Mouse (Mus musculus) megakaryocyte, adult 5-6 weeks (primary cell): ENCODE results near the gene Ccdc13. TPM values are rescaled to one million over a fixed set of nuclear protein-coding genes. Genes with fewer than 3 reads are reported as not detected.

Source experiments
- ATAC-seq: 2 replicates; pipeline ENCODE4 v1.8.0; 2016; ENCODE audit warnings: mild to moderate bottlenecking, inconsistent platforms; ENCODE audit not compliant: poor library complexity, severe bottlenecking
- total RNA-seq, 2 experiments: library from RNA; stranded (forward) in 1 of 2; stranded (reverse) in 1 of 2; fragments of 153-499, 151-499 nt in 1 of 2; fragments of 221-1000, 200-1000 nt in 1 of 2; gene quantifications; 2 replicates each; pipeline versions ENCODE4 v1.2.3 to v1.2.4; 2015 to 2017

Gene Ccdc13
- total RNA-seq, 2 experiments from 2014 or later, result not detected

DNA sequence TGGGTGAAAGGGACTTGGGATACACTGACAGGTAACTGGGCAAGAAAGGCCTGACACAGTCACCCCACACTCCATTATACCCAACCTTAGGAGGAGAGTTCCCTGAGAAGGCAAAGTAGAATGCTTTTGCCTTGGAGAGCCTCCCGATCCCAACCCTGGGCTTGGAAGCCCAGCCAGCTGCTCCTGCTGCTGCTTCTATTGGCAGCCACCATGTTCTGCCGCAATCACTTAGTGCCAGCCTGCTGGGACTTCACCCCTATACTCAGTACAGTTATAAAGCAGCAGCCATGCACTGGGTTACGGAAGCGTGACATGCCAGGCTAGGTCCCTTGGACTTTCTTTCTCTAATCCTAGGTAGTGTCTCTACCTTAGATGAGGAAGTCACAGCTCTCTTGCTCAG, 7.9 kb upstream of the Ccdc13 start:
- ATAC-seq, result no peak

DNA sequence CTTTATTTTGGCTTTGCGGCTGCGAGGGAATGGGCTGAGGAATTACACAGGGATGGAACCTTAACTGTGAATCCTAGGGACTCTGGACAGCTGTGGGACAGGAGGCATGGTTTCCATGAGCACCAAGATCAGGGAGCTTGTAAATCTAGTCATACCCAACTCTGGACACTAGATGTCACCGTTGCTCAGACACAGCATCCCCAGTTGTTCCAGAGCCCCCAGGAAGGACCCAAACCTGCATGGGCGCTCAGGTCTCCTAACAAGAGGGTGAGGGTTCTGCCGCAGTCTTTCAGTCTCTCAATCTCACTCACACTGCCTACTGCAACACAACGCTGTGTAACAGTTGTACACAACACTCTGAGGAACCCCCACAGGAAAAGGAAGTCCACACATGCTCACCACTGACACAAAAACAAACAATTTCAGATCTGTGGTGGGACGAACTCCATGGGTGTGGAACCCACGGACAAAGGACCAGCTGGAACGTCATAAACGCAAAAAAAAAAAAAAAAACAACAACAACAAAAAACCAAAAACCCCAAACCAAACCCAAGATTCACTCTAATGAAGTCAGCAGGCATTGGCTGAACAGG, 7.4 kb upstream of the Ccdc13 start:
- ATAC-seq, result peak; percentile 77

DNA sequence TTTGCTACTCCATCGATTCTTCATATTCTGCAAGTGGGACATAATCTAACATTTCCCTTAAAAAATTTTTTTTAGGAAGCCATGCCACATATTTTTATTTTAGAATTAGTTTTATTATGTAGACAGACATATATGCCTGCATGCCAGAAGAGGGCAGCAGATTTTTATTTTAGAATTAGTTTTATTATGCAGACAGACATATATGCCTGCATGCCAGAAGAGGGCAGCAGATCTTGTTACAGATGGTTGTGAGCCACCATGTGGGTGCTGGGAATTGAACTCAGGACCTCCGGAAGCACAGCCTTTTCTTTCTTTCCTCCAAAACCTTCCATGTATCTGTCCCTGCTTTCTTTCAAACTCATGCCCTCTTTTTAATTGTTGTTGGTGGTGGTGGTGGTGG, 3.7 kb upstream of the Ccdc13 start:
- ATAC-seq, result no peak

DNA sequence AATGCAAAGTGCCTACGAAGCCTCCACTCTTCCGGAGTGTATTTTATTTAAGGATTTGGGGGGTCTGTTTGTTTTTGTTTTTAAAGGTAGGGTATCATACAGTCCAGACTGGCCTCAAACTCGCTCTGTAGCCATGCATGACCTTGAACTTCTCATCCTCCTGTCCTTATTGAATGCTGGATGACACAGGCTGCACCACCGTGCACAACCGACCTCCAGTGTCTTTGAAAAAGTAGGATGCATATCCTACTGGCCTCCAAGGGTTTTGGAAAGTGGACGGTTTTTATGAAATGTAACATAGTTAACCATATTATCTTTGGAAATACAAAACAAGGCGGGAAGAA, 333 bp upstream of the Ccdc13 start:
- no peak for ATAC-seq

DNA sequence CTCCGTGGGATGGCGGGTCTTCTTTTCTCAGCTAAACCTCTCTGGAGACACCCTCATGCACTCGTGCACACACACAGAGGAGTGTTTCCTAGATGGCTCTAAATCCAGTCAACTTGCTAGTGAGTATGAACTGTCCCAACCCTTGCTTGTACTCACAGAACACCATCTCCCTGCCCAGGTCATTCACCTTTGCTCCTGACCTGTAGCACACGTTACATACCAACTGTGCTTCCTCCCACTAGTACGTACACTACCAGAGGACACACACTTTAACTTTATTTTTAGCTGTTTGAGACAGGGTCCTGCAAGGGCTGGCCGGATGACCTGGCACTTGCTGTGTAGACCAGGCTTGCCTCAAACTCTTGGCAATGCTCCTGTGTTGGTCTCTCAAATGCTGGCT, 1.3 kb downstream of the Ccdc13 start:
- no peak for ATAC-seq

DNA sequence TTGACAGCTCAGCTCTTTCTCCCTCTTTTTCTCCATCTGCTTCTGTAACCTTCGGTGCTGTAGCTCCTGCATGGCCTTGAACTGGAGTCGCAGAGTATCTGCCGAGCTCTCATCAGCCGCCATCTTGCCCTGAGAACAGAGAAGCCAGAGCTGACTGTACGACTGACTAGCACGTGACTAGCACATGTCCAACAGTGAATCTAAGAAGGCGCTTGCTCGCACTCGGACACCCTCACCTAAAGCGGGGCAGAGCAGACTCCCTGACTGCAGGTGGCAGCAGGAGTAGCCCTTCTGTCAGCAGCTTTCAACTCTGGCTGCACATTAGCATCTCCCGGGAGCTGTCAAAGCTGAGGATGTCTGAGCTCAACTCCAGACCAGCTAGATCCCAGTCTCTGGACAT, 5.4 kb downstream of the Ccdc13 start:
- ATAC-seq, result no peak

DNA sequence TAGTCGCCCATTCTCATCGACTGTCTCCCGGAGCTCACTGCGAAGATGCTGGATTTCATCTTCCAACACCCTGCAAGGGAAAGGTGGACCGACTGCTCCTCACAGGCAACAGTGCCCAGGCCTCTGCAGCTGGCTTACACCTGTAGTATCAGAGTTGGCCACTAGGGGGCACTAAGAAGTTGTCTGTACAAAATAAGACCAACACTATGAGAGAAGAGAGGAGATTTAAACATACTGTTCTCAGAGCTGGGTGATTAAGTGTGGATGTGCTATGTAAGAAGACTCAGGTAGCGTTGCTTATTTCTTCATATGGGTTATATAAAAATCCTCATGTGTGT, 8.3 kb downstream of the Ccdc13 start:
- ATAC-seq, result peak; percentile 77

DNA sequence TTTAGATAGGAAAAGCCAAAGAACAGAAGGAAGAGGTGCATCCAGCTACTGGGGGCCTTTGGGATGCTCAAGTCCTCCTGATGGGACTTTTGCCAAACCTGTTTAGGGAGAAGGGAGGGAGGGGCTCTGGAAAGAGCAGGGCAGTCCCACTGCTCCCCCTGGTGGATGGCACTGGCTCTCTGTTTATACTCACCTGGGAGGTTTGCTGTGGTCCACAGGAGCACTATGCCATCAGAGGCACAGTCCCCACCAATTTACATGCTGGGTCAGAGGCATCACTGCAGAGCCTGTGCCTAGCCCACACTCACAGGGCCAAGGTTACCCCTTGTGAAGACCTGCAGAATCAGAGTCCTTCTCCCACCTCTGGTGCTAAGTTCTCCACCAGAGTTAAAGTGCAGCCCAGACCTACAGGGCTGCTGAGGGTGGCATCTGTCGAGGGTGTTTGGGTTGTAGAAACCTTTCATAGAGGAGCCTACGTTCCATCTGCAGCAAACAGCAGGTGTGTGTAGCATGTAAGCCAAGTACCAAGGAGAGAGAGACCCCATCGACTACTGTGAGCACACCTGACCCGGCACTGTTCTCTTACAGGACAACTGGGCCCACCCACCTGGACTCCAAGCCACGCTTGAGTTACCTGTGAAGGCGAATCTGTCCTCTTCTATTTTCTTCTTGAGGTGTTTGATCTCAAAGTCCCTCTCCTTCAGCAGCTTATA, 8.9 kb downstream of the Ccdc13 start:
- no peak for ATAC-seq

DNA sequence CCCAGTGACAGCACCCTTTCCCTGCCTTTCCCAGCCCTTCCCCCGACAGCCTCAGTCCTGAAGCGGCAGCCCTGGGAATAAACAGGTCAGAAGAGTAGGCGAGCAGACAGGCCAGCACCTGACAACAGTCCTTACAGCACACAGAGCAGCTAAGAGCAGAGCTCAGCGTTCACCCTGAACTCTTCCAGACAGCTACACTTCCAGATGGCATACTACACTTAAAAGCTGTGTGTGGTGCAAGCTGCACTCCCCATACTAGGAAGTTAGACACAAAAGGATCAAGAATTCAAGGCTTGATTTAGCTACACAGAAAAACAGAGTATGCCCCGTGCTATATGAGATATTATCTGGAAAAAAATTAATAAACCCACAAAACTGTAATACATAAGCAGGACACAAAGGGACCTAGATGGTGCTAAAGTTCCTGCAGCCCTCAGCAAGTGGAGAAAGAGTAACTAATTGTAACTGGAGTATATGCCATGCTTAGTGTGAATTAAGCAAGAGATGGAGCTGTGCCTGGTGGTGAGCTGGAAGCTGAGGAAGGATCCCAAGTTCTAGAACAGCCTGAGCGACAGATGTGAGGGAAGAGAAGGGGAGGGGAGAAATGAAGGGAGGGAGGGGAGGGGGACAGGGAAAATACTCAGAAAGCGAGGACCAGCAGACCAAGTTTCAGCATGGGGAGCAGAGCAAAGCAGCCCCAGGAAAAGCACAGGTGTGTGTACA, 9.8 kb downstream of the Ccdc13 start:
- no peak for ATAC-seq

DNA sequence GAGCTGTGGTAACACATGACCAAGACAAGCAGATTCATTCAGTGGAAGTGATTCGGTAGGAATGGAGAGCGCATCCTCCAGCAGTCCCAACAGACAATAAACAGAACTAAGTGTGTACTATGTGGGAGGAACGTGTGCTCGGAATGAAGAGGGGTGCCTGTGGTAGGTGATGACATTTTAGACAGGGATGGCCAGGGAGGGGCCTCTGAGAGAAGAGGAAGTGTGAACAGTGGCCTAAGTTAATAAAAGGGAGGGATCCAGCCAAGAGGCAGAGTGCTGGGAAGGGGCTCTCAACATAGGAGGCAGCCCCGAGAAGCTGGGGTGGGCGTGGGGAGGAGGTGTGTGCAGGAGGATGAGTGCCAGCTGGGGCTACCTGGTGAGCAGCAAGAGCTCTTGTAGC, 10.9 kb downstream of the Ccdc13 start:
- ATAC-seq, result peak; percentile 74

DNA sequence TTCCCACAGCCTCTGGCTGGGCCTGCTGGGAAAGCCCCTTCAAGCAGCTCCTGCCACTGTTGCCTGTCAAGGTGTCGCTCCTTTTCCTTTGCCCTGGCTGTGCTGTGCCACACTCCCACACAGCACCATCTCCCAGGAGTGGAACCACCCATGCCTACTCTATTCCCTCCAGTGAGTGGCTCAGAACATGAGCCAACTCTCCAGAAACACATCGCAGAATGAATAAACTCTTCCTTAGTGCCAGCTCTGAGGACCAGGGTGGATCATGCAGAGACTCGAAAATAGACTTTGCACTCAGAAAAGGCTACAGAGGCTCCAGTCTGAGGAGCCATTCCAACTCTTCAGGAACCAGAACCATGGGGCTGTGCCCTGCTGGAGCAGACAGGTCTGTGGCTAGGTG, 12.9 kb downstream of the Ccdc13 start:
- ATAC-seq, result no peak

DNA sequence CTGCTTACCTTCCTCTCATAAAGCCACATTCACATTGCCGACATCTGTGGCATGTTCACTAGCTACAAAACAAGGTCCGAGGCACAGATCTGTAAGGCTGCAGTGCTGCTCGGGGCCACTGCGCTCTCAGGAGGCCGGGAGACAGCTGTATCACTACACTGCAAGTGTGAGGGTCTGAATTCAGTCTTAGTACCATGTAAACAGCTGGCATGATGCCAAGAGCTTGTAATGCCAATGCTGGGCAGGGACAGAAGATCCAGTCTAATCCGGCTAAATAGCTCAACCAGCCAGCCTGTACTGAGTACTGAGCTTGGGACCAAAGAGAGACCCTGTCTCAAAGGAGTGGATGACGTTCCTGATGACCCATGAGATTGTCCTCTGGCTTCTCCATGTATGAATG, 15.3 kb downstream of the Ccdc13 start:
- no peak for ATAC-seq

DNA sequence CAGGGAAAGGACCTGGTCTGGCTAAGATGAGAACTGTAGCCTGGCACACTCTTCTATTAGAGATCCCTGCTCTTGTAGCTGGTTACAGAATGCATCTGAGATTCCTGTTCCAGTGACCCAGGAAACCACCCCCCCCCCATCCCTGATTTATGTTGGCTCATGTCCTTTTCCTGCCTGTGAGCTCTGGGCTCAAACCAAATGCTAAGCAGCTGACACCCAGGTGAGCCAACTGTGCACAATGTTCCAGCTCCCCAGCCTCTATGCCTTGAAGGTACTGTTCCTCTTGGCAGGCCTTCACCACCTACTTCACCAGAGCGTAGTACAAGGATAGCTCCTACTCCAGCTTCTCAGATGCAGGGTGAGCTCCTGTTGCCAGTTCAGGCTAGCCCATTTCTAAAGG, 16.2 kb downstream of the Ccdc13 start:
- no peak for ATAC-seq

DNA sequence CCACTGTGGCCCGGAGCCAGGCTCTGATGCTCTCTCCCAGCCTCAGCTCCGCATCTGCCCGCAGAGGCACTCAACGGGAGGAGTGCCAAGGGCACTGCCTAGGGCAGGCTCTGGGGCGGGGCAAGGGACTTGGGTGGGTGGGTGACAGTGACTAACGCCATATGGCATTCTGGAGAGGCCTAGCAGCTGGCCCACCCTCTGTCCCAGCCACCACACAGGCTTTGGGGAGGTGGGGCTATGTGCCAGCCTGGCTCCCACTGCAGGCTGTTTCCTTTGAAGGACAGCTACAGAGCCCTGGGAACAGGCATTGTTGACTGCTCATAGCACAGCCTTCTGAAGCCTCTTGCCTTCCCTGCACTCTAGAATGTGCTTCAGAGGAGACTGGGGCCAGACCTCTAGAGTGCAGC, 16.7 kb downstream of the Ccdc13 start:
- ATAC-seq, result no peak

DNA sequence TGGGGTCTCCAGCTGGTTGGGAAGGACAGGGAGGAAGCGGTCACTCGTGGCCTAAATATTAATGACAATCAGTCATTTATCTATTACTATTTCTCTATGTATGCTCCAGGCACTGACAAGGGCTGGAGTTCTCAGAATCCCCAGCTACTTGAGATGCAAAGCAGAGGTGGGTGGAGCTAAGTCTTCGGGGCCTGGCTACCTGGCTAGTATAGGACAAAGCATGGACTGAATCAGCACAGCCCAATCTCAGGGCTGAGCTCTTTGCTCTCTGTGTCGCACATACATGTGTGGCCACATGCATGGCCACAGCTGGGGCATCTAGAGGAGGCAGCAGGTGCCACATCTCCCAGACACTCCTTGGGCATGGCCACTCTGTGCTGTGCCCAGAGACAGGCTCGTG, 18.5 kb downstream of the Ccdc13 start:
- ATAC-seq, result no peak

DNA sequence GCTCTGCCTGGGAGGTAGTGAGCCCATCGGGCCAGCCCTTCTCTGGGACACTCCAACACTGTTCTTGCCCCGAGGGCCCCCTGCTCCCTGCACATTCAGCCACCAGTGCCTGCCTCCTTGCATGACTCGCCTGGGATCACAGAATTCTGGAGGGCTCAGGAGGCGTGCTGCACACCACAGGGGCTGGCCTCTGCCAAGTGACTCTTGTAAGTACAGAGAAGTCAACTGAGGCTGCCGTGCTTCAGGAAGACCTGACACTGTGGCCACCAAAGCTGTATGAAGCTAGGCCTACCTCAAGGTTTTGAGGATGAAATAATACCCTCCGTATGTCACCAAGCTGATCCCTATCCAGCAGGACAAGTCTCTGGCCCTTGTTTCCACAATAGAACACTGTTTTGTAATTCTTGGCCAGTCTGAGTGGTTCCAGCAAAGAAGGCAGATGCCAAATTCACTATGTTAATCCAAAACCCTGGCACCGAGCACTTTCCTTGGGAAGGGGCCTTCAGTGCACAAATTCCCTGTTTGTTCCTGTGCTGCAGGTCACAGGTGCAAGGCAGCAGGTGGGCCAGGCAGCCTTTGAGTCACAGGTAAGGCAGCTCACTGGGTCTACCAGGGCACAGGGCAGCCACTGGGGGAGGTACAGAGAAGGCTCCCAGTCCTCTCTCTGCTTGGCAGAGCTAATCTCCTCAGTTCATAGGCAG, 19.3 kb downstream of the Ccdc13 start:
- no peak for ATAC-seq

DNA sequence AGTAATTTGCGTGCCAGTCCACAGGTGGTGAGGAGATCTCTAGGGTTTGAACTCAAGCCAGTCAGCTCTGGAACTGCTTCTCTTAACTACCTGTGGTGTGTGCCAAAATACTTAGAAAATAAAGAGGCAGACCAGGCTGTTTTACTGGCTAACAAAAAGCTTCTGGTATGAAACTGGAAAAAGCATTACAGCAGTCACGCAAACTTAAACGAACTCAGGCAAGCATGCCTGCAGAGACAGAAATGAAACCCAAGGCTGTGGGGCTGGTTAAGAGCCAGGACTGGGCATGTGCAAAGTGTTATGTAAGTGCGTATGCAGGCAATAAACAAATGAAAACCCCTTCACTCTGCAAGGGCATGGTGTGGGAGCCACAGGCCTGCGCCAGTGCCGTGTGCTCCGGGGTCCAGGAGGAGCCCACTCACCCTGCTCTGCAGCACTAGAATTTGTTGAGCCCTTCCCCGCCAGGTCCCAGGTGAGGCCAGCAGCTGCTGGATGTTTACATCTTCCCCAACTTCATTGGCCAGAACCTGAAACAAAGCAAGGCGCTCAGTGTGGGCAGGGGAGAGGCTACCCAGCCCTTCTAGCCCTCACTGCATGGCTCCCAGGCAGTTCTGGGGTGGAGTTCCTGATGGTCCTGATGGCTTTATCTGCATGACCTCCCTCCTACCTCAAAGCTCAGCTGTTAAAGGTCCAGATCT, 20.0 kb downstream of the Ccdc13 start:
- ATAC-seq, result no peak

DNA sequence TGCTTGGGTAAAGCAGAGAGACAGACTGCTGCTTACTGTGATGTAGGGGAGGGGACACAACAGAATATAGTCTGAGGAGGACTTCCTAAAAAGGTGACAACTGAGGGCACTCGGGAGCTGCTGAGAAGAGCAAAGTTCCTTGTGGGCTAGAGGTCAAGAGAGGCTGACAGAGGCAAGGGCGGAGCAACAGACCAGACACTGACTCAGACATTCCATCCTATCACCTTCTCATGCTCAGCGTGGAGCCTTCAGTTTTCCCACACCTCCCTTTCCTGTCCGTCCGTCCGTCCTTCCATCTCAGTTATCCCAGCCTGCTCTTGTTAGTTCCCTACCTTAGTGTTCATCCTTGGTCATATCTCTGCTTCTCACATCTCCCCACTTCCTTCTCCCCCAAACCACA, 24.1 kb downstream of the Ccdc13 start:
- no peak for ATAC-seq

DNA sequence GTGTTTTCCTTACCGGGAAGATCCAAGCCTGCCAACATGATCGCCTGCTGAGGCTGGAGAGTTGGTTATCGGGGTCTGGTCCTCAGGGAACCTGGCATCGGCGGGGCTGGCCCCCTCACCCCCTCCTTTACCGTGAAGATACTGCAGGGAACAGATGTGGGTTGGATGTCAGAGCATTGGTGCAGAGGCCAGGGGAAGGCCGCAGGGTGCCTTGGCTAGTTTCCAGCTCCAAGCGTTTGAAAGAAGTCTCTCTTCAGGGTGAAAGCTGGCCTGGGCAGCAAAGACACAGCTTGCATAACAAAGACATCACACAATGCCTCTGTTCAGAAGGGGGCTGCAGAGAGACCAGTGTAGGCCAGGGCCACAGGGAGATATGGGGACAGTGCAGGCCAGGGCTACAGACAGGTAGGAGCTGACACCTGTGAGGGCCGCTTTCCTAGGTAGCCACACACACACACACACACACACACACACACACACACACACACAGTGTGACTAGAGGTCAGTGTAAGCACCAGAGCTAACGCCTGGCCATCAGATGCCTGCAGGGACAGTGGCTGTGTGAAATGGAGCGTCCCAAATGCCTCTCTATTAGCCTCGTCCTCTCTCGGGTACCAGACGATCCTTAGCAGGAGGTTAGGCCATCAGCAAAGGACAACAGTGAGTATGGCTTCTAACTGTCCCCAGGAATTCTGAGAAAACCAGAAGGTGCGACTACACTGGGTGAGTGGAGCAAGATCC, 29.0 kb downstream of the Ccdc13 start:
- ATAC-seq, result no peak

DNA sequence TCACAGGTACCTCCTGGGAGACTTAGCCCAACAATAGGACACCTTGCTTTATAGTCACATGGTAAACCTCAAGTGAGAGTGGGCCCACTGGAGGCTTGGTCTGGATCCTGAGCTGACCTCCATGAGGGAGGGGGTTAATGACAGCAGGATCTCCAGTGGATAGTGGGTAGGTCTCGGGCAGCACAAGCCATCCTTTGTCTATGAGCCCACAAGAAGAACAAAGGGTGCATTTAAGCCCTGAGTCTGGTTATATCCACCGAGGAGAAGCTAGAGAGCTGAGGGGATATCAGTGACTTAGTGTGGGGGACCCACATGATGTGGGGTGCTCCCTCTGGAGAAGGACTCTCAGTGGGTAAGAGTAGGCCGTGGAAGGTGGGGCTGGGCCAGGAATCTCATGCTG, 30.8 kb downstream of the Ccdc13 start:
- ATAC-seq, result no peak

DNA sequence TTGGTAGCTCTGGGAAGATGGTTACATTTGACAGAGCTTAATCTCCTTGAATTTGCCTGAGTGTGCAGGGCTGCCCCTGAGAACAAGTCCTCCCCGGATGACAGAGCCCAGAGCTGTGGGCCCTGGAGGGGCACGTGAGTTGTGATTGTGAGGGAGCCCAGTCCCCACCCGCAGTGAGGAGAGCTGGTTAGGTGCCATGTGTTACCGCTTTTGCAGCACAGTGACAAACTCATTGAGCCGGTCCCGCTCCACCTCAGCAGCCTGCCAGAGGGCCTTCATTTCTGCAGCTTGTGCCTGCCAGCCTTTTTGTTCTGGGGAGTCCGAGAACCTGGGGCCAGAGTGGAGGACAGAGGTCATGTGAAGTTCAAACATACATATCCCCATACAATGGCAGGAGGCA, 31.3 kb downstream of the Ccdc13 start:
- ATAC-seq, result no peak
